Mouse (Mus musculus): Measurements from ENCODE around the gene H2al1b.

GRCm38 (mm10) chrX:11273190-11273589 lies 29.0 kb upstream of the H2al1b start:
- TF ChIP-seq CHD2 (IDR thresholded peaks at IDR 0.05; ENCODE audit: low read depth, low read length): no peak
- no peak for TF ChIP-seq ZNF384 (IDR thresholded peaks at IDR 0.05; ENCODE audit: low read depth, low read length)
- TF ChIP-seq MAFK (IDR thresholded peaks at IDR 0.05; ENCODE audit: insufficient read depth, low read depth, low read length): no peak
